Mouse (Mus musculus): ENCODE measurements around the gene Prdm13. TPM values are rescaled to one million over a fixed set of nuclear protein-coding genes. Genes with fewer than 3 reads are reported as not detected.

The Prdm13 gene
- total RNA-seq, 2 experiments from 2014 or later, result not detected

DNA sequence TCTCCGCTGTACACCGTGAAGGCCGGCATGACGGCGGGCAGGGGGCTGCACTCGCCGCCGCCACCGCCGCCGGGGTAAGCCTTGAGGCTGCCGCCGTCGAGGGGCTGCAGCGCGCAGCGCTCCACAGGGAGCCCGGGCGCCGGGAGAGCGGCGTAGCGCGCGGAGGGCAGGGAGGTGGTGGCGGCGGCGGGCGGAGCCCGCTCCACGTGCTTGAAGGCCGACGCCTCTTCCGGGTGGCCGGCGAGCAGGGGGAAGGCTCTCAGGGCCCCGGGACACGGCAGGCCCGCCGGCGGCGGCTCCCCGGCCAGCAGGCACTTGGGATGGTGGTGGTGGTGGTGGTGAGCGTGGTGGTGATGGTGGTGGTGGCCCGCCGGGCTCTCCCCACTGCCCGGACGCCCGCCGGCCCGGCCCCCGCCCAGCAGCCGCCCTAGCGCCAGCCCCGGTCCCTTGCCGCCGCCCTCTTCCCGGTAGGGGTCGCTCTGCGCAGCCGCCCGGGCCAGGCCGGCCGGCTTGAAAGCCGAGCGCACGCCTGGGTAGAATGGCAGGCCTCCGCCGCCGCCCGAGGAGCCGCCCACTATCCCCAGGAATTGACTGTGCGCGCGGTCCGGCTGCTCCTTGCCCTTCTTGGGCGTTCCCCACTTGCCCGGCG lies 6.7 kb downstream of the Prdm13 start:
- ATAC-seq (replicated peaks; ENCODE audit: low FRiP score, poor library complexity, severe bottlenecking), result no peak

DNA sequence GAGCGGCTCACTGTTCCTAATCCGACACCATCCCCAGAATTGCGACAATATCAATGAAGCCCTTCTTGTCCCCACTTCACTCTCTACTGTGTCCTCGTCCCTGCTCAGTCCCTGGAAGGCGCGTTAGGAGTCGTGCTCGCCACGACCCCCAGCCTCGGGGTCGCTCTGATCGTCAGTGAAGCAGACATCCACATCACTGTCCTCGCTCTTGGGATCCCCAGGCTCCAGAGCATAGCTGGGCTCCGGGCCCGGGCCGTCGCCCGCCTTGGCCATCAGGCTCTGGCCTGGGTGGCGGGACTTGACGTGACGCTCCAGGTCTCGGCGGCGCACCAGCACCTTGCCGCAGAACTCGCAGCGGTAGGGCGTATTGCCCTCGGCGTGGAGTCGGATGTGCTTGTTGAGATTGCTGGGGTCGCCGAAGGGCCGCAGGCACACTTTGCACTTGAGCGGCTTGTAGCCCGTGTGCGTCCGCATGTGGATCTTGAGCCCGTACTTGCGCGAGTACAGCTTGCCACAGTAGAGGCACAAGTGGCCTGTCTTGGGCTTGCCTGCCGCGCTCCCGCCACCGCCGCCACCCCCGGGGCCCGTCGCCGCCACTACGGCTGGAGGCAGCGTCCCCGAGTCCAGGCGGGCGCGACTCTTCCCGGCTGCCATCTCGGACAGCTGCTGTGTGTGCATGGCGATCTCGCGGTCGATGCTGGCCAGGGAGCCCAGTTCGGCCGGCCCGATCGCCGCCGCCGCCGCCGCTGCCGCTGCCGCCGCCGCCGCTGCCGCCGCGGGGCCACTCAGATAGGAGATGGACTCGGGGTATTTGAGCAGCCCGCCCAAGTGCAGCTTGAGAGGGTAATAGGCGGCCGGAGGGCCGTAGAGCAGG lies 7.4 kb downstream of the Prdm13 start:
- ATAC-seq (replicated peaks; ENCODE audit: low FRiP score, poor library complexity, severe bottlenecking), result no peak

DNA sequence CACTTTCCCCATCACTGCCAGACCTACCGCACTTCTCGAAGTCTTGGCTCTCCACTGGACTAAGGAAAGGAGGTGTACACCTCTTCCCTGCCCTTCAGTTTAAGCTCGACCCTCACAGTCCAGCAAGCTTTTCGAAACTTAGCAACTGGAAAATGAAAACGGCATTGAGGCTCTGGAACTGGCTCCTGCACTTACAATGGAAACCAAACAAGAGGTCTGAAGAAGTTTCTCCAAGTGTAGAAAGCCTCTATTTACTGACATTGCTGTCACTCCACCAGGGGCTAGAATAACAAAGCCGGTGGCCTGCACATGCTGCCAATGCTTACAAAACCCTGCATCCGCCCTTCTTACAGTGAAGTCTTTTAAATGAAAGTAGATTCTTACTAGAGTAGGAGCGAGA lies 11.1 kb downstream of the Prdm13 start:
- no peak for ATAC-seq (replicated peaks; ENCODE audit: low FRiP score, poor library complexity, severe bottlenecking)

DNA sequence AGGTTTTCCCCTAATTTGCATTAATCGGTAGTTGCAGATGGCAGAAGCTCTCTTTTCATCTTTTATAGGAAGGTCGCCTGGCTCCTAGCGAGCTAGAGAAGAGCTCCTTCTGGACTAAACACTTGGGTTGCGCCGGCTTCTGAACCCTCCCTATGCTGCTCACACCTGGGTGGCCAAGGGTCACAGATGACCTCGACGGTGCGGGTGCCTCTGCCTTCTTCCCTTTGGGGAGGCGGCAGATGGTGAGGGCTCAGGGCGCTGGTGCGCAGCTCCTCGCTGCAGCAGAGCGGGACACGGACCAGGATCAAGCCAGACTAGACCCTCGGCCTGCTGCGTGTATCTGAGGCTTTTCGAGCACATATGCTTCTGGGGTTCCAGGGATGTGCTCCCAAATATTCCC lies 11.7 kb downstream of the Prdm13 start:
- ATAC-seq (replicated peaks; ENCODE audit: low FRiP score, poor library complexity, severe bottlenecking), result no peak

DNA sequence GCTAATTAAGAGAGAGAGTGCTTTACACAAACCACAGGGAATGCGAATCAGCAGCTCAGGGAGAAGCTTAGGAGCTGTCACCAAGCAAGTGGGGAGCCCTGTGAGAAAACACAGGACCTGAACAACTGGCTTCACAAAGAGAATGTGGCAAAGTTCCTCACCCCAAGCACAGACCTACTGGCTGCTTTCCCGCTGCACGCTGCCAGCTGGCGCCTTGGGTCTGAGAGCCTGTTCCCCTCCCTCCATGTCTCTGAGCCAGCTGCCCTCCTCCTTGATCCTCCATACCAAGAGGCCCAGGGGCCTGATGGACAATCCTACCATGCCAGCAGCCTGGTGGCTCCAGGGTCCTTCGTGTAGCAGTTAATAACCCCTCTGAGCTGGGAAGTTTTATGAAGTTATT lies 19.8 kb downstream of the Prdm13 start:
- ATAC-seq (replicated peaks; ENCODE audit: low FRiP score, poor library complexity, severe bottlenecking), result no peak

DNA sequence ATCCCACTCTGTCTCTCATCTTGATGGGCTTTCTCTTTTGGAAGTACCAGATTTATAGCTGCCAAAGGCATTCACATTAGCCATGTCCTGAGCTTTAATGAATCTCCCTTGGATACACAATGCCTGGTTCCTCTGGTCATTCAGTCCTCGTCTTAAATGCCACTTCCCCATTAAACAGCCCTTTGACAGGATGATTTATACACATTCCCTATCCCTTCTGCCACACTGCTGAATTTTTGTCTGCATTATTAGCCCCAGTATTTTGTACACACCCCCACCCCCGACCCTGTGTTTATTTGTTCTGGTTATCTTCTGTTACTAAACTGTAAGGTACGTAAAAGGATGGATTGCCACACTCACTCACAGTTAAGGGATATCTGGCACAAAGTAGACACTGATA lies 27.6 kb downstream of the Prdm13 start:
- ATAC-seq (replicated peaks; ENCODE audit: low FRiP score, poor library complexity, severe bottlenecking), result no peak

DNA sequence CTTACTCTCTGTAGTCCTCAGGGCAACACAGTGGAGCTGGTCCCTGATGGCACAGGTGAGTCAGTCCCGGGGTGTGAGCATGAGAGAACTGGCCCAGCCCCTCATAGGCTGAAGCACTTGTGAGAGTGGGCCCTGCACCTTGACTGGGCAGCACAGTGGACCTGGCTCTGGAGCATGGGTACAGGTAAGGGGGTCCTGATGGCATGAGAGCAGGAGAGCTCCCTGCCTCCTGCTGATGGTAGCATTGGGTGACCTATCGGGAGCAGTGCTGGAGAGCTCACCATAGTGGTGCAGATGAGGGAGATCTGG lies 56.5 kb downstream of the Prdm13 start:
- ATAC-seq (replicated peaks; ENCODE audit: low FRiP score, poor library complexity, severe bottlenecking), result no peak

DNA sequence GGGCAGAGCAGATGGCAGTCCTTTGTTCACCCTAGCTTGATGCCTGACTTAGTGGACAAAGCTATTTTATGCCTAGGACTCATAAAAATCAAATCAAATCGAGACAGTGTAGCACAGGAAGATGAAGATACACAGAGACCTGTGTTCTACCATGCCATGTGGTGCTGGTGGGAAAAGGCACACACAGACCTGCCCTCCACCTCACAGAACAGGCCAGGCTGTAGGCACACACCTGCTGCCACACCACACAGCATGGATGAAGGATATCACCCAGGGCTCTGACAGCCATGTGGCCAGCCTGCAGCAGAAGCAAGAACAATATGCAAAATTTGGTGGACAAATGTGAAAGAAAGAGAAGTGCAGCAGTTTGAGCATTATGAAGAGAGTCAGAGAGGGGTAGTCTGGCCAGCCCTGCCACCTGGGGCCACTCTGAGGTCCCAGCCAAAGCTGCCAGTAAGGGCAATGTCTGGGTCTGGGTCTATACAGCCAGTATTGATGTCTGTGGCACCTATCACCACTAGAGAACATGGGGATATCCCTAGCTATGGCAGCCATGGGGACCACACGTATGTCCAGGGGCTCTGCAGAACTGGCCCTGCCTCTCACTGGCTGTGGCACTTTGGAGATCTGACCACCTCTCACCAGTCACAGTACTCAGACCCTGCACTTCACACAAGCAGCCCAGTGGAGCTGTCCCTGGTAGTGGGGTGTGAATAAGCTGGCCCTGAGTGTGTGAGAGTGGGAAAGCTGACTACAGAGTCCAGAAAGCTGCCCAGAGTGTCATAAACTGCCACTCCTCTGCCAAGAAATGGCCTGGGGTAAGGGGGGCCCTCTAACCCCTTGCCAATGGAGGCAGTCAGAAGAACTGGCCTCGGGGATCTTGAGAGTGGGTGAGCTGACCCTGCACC lies 57.1 kb downstream of the Prdm13 start:
- no peak for ATAC-seq (replicated peaks; ENCODE audit: low FRiP score, poor library complexity, severe bottlenecking)

Other genes with a start within 250 kb of the Prdm13 start
- gene Ccnc, start 41.7 kb upstream of the Prdm13 start, total RNA-seq (2015; ENCODE audit: low replicate concordance), result 17.5 and 28.0 TPM in 2 replicates
- gene Ccnc, start 41.7 kb upstream of the Prdm13 start, total RNA-seq (2017; ENCODE audit: low replicate concordance), result 19.7 and 23.0 TPM in 2 replicates
- gene Usp45, start 81.2 kb upstream of the Prdm13 start, total RNA-seq (2015; ENCODE audit: low replicate concordance), result 26.3 and 28.1 TPM in 2 replicates
- gene Usp45, start 81.2 kb upstream of the Prdm13 start, total RNA-seq (2017; ENCODE audit: low replicate concordance), result 22.7 and 27.5 TPM in 2 replicates
- gene Tstd3, start 81.2 kb upstream of the Prdm13 start, total RNA-seq (2015; ENCODE audit: low replicate concordance), result 7.3 and 12.9 TPM in 2 replicates
- gene Tstd3, start 81.2 kb upstream of the Prdm13 start, total RNA-seq (2017; ENCODE audit: low replicate concordance), result 4.9 and 7.5 TPM in 2 replicates
- 228 and 240 TPM in 2 replicates for gene Pnisr, start 161.6 kb upstream of the Prdm13 start, total RNA-seq (2015; ENCODE audit: low replicate concordance)
- 168 and 259 TPM in 2 replicates for gene Pnisr, start 161.6 kb upstream of the Prdm13 start, total RNA-seq (2017; ENCODE audit: low replicate concordance)
- gene Coq3, start 193.7 kb upstream of the Prdm13 start, total RNA-seq (2015; ENCODE audit: low replicate concordance), result 0.84 and 2.1 TPM in 2 replicates
- 2.6 and 3.5 TPM in 2 replicates for gene Coq3, start 193.7 kb upstream of the Prdm13 start, total RNA-seq (2017; ENCODE audit: low replicate concordance)
- gene Faxc, start 245.4 kb upstream of the Prdm13 start, total RNA-seq (2015; ENCODE audit: low replicate concordance), result not detected in 2 replicates
- 0.28 TPM in 1 of 2 replicates, not detected in the other for gene Faxc, start 245.4 kb upstream of the Prdm13 start, total RNA-seq (2017; ENCODE audit: low replicate concordance)

All from erythroblast, adult 5-6 weeks (primary cell).